Mouse (Mus musculus): ENCODE results near the gene Capn7. TPM values are rescaled to one million over a fixed set of nuclear protein-coding genes. Genes with fewer than 3 reads are reported as not detected.
A peak's percentile ranks its signal among the peaks of the same experiment; 100 is the strongest.

The Capn7 gene
- polyA plus RNA-seq, 1 experiment from 2014 or later, result 41.9 TPM

DNA sequence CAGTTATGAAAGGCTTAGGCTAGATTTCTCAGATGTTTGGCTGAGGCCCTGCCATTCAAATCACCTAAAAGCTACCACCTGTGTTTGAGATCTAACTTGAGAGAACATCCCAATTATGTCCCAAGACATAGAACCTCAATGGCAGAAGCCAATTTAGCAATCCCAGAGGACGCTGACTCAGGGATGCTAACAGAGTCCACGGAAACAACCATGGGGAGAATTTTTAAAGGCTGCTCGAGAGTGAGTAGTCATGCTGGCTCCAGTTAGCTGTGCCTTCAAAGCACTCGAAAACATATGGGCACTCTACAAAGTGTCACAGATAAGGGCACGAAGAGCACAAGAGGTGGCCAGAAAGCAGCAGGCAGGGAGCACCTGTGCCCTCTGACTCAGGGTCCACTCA is 55.9 kb downstream of the Capn7 start:
- Histone ChIP-seq H3K9me3 (replicated peaks; ENCODE audit: control insufficient read depth, low read length) (peaks cover 5% of the 10 kb centered on the region; the same call in 1 of the 2 replicates), H3K27me3 (ENCODE audit: control insufficient read depth, insufficient read depth, low read length) (no peaks in the 10 kb centered on the region), H3K36me3 (ENCODE audit: control insufficient read depth, insufficient read depth) (no peaks in the 10 kb centered on the region), H3K9ac (ENCODE audit: low read length) (no peak overlapping the region), H3K4me1 (ENCODE audit: control insufficient read depth, insufficient read depth, low read length) (peaks cover 32% of the 10 kb centered on the region), H3K4me2 (ENCODE audit: low read depth, low read length) (no peak overlapping the region), H3K4me3 (ENCODE audit: low read length) (no peak overlapping the region), H3K27ac (ENCODE audit: low read length) (no peak overlapping the region)
- 45% methylated on average over 5 of the region's 5 CpGs for WGBS
- no peak for ATAC-seq (replicated peaks; ENCODE audit: extremely low read depth, insufficient read depth, low FRiP score)

DNA sequence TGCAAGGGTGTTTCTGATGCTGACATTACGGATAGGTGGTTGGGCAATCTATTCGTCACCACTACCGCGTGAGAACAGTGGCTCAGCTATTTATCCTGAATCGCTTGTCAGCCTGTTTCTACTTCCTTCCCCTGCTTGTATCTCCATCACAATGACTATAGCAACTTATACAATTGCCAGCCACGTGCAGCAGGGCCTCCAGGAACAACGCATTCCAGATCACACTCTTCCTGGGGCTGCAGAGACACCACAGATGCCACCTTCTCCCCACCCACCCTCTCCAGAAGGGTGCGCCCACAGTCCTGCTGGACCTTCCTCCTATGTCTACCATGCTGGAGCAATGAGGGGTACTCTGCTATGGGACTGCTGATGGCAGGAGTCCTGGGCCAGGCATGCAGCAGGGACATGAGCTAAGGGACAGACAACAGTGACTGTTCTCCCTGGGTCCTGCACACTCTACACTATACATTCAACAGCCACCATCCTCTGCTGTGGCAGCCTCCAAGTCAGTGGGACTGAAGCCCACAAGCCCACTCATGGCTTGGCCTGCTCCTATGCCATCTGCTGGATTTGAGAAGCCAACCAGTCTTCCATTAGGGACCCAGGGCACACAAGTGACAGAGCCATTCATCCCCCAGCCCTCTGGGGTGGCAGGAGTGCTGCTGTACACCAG is 56.6 kb downstream of the Capn7 start:
- 40% methylated on average over 8 of the region's 8 CpGs for WGBS
- ATAC-seq (replicated peaks; ENCODE audit: extremely low read depth, insufficient read depth, low FRiP score), result 0 out of 2 replicates have a peak, but pooled peaks have one; percentile 8
- Histone ChIP-seq H3K9ac (ENCODE audit: low read length) (0 out of 2 replicates have a peak overlapping the region, but pooled peaks have one; percentile 18), H3K9me3 (replicated peaks; ENCODE audit: control insufficient read depth, low read length) (peaks cover 5% of the 10 kb centered on the region; the same call in 1 of the 2 replicates), H3K4me3 (ENCODE audit: low read length) (no peak overlapping the region), H3K27me3 (ENCODE audit: control insufficient read depth, insufficient read depth, low read length) (no peaks in the 10 kb centered on the region), H3K36me3 (ENCODE audit: control insufficient read depth, insufficient read depth) (no peaks in the 10 kb centered on the region), H3K4me1 (ENCODE audit: control insufficient read depth, insufficient read depth, low read length) (peaks cover 38% of the 10 kb centered on the region), H3K27ac (ENCODE audit: low read length) (no peak overlapping the region), H3K4me2 (ENCODE audit: low read depth, low read length) (no peak overlapping the region)

DNA sequence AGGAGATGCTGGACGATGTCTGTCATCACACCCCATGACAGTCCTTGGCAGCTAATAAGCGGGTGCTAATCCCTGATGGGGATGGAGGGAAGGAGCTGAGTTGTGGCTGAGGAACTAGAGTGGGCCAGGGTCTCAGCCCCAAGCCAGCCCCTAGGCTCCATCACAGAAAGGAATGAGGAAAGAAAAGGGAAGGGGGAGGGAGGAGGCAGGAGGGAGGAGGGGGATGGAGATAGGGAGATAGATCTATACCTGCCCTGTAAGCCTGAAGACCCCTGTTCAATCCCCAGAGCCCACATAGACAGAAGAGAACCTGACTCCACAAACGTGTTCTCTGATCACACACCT is 57.1 kb downstream of the Capn7 start:
- WGBS, result 47% methylated on average over 3 of the region's 3 CpGs
- H3K9me3 ChIP-seq (replicated peaks; ENCODE audit: control insufficient read depth, low read length), result peaks cover 5% of the 10 kb centered on the region; the same call in 1 of the 2 replicates
- H3K9ac ChIP-seq (ENCODE audit: low read length), result no peak overlapping the region
- no peak for ATAC-seq (replicated peaks; ENCODE audit: extremely low read depth, insufficient read depth, low FRiP score)
- no peak overlapping the region for H3K4me2 ChIP-seq (ENCODE audit: low read depth, low read length)
- no peaks in the 10 kb centered on the region for H3K27me3 ChIP-seq (ENCODE audit: control insufficient read depth, insufficient read depth, low read length)
- H3K27ac ChIP-seq (ENCODE audit: low read length), result no peak overlapping the region
- H3K36me3 ChIP-seq (ENCODE audit: control insufficient read depth, insufficient read depth), result no peaks in the 10 kb centered on the region
- peaks cover 37% of the 10 kb centered on the region for H3K4me1 ChIP-seq (ENCODE audit: control insufficient read depth, insufficient read depth, low read length)
- no peak overlapping the region for H3K4me3 ChIP-seq (ENCODE audit: low read length)

DNA sequence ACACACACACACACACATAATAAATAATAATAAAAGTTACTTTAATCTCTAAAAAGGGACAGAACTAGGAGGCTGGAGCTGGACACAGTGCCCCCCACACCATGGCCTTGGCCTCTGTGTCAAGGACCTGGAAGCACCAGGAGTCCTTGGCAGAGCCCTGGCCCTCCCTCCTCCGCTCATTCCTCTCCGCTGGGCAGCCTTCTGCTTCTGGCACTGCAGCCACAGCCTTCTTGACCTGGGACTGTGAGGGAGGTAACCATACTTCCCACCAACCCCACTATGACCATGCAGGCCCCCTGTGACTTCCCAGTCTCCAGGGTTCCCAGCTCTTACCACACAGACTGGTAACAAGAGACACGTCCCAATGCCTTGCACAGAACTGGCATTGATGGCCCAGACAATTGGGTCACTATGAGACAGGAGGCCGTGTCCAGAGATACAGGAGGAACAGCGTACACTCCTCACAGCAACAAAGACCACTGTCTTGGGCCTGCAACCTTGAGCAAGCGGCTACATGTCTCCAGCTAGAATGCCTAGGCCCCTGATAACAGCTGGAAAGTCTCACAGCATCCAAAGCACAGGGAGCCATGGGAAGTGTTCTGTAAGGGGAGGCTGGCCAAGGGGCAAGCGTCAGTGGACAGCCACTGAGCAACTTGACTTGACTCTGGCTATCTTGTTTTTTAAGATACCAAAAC is 57.6 kb downstream of the Capn7 start:
- H3K9ac ChIP-seq (ENCODE audit: low read length), result 0 out of 2 replicates have a peak overlapping the region, but pooled peaks have one; percentile 13
- no peak overlapping the region for H3K4me2 ChIP-seq (ENCODE audit: low read depth, low read length)
- H3K36me3 ChIP-seq (ENCODE audit: control insufficient read depth, insufficient read depth), result no peaks in the 10 kb centered on the region
- peaks cover 5% of the 10 kb centered on the region; the same call in 1 of the 2 replicates for H3K9me3 ChIP-seq (replicated peaks; ENCODE audit: control insufficient read depth, low read length)
- peaks cover 34% of the 10 kb centered on the region for H3K4me1 ChIP-seq (ENCODE audit: control insufficient read depth, insufficient read depth, low read length)
- peak overlapping the region; percentile 1; the same call in 1 of the 2 replicates for H3K27ac ChIP-seq (ENCODE audit: low read length)
- 56% methylated on average over 7 of the region's 7 CpGs for WGBS
- ATAC-seq (replicated peaks; ENCODE audit: extremely low read depth, insufficient read depth, low FRiP score), result no peak
- H3K4me3 ChIP-seq (ENCODE audit: low read length), result no peak overlapping the region
- H3K27me3 ChIP-seq (ENCODE audit: control insufficient read depth, insufficient read depth, low read length), result no peaks in the 10 kb centered on the region

DNA sequence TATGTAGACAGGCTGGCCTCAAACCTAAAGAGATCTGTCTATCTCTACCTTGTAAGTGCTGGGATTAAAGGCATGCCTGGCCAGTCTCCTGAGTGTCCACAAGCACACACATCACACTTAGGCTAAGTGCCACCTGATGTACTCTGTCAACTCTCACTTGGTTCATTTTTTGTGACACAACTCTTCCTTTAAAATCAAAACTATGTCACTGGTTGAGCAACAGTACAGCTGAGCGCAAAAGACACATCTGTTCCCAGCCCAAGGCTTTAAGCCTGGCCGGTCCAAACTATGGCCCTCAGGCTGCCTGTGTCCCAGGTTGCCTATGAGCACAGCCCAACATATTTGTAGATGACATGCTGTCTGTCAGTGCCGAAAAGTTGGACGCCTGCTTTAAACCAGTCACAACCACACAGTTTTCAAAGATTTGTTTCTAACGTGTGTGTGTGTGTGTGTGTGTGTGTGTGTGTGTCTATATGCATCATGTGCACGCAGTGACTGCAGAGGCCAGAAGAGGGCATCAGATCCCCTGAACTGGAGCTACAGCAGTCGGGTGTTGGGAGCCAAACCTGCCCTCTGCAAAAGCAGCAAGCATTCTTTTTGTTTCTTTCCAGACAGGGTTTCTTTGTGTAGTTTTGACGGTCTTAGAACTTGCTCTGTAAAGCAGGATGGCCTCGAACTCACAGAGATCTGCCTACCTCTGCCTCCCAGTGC is 58.5 kb downstream of the Capn7 start:
- Histone ChIP-seq H3K4me1 (ENCODE audit: control insufficient read depth, insufficient read depth, low read length) (peaks cover 38% of the 10 kb centered on the region), H3K9me3 (replicated peaks; ENCODE audit: control insufficient read depth, low read length) (peaks cover 5% of the 10 kb centered on the region; the same call in 1 of the 2 replicates), H3K9ac (ENCODE audit: low read length) (no peak overlapping the region), H3K4me3 (ENCODE audit: low read length) (no peak overlapping the region), H3K36me3 (ENCODE audit: control insufficient read depth, insufficient read depth) (no peaks in the 10 kb centered on the region), H3K27me3 (ENCODE audit: control insufficient read depth, insufficient read depth, low read length) (no peaks in the 10 kb centered on the region), H3K27ac (ENCODE audit: low read length) (peak overlapping the region; percentile 52), H3K4me2 (ENCODE audit: low read depth, low read length) (no peak overlapping the region)
- no peak for ATAC-seq (replicated peaks; ENCODE audit: extremely low read depth, insufficient read depth, low FRiP score)
- whole genome bisulfite sequencing, result 81% methylated on average over 9 of the region's 9 CpGs

DNA sequence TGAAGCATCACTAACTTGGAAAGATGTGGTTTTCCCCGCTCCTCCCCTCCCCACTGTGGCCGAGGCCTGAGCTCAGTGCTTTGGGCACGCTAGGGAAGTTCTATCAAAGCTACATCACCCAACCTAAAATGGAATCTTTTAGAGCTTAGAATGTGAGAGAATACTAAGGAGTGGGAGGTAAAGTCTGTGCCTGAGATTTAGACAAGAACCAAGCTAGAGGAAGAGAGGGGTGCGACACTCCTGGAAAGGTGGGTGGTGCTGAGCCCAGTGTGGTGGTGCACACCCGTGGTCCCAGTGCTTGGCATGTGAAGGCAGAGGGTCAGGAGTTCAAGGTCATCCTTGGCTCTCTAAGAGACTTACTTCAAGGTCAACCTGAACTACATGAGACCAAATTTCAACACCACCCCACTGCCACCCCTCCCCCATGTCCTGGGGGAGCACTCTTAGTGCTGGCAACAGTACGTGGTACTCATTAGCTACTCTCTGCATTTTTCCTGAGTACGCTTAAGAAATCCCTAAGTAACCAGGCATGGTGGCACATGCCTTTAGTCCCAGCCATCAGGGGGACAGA is 59.3 kb downstream of the Capn7 start:
- no peak overlapping the region for H3K4me3 ChIP-seq (ENCODE audit: low read length)
- WGBS, result 92% methylated on average over 7 of the region's 7 CpGs
- peaks cover 45% of the 10 kb centered on the region for H3K4me1 ChIP-seq (ENCODE audit: control insufficient read depth, insufficient read depth, low read length)
- no peak overlapping the region for H3K27ac ChIP-seq (ENCODE audit: low read length)
- ATAC-seq (replicated peaks; ENCODE audit: extremely low read depth, insufficient read depth, low FRiP score), result no peak
- no peak overlapping the region for H3K4me2 ChIP-seq (ENCODE audit: low read depth, low read length)
- no peaks in the 10 kb centered on the region for H3K36me3 ChIP-seq (ENCODE audit: control insufficient read depth, insufficient read depth)
- H3K9me3 ChIP-seq (replicated peaks; ENCODE audit: control insufficient read depth, low read length), result peaks cover 5% of the 10 kb centered on the region; the same call in 1 of the 2 replicates
- H3K9ac ChIP-seq (ENCODE audit: low read length), result no peak overlapping the region
- H3K27me3 ChIP-seq (ENCODE audit: control insufficient read depth, insufficient read depth, low read length), result no peaks in the 10 kb centered on the region

DNA sequence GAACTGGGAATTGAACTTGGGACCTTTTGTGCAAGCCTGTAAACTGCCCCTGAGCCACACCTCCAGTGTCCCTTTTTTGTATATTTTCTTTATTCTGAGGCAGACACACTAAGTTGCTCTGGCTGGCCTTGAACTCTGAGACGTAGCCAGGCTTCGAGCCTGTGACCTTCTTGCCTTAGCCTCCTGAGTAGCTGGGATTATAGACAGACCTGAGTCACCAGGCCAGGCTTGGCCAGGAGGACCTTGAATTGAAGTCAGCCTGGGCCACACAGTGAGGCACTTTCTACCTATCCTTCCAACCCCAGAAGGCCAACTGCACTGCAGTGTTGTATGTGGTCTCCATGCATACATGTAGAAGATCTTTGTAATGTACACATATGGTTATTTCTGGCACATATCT is 60.0 kb downstream of the Capn7 start:
- Histone ChIP-seq H3K4me2 (ENCODE audit: low read depth, low read length) (no peak overlapping the region), H3K9me3 (replicated peaks; ENCODE audit: control insufficient read depth, low read length) (peaks cover 5% of the 10 kb centered on the region; the same call in 1 of the 2 replicates), H3K9ac (ENCODE audit: low read length) (no peak overlapping the region), H3K27ac (ENCODE audit: low read length) (no peak overlapping the region), H3K27me3 (ENCODE audit: control insufficient read depth, insufficient read depth, low read length) (no peaks in the 10 kb centered on the region), H3K4me1 (ENCODE audit: control insufficient read depth, insufficient read depth, low read length) (peaks cover 52% of the 10 kb centered on the region), H3K36me3 (ENCODE audit: control insufficient read depth, insufficient read depth) (no peaks in the 10 kb centered on the region), H3K4me3 (ENCODE audit: low read length) (no peak overlapping the region)
- 90% methylated on average over 2 of the region's 2 CpGs for WGBS
- no peak for ATAC-seq (replicated peaks; ENCODE audit: extremely low read depth, insufficient read depth, low FRiP score)

DNA sequence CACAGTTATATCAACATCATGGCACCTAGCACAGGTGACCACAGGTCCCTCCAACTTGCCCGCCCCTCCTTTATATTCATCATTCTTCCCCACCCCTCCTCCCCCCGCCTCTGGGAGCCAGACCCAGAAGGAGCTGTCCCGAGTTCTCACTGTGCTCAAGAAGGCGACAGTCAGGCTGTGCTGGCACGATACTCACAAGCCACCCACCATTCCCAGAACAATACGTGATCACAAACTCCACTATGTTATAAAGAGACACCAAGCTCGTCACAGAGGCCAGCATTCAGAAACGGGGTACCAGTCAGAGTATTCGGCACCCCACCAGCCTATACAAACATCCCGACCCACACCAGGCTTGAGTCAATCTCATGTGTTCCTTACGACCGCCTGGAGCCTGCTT is 60.9 kb downstream of the Capn7 start:
- Histone ChIP-seq H3K36me3 (ENCODE audit: control insufficient read depth, insufficient read depth) (no peaks in the 10 kb centered on the region), H3K4me3 (ENCODE audit: low read length) (no peak overlapping the region), H3K27me3 (ENCODE audit: control insufficient read depth, insufficient read depth, low read length) (no peaks in the 10 kb centered on the region), H3K4me2 (ENCODE audit: low read depth, low read length) (peak overlapping the region; percentile 11; the same call in 1 of the 2 replicates), H3K4me1 (ENCODE audit: control insufficient read depth, insufficient read depth, low read length) (peaks cover 59% of the 10 kb centered on the region), H3K9me3 (replicated peaks; ENCODE audit: control insufficient read depth, low read length) (peaks cover 5% of the 10 kb centered on the region; the same call in 1 of the 2 replicates), H3K27ac (ENCODE audit: low read length) (peak overlapping the region; percentile 79), H3K9ac (ENCODE audit: low read length) (peak overlapping the region; percentile 25; the same call in 1 of the 2 replicates)
- ATAC-seq (replicated peaks; ENCODE audit: extremely low read depth, insufficient read depth, low FRiP score), result no peak
- 71% methylated on average over 12 of the region's 12 CpGs for WGBS
